Mouse (Mus musculus) activated CD4-positive, CD25-positive, alpha-beta regulatory T cell, adult 4 months (primary cell): ENCODE results near the gene Bcas2. TPM values are rescaled to one million over a fixed set of nuclear protein-coding genes. Genes with fewer than 3 reads are reported as not detected.
"Not testable (repeated sequence)": the region's sequence is repeated elsewhere in the genome, so short reads cannot be mapped to it uniquely, and the experiment has no call there.

Experiments
- ATAC-seq: one replicate; pipeline ENCODE4 v1.8.0; 2017
- polyA plus RNA-seq, 2 experiments: library from polyadenylated mRNA; unstranded; fragments of 100-300 nt; shearing (Covaris generic); gene quantifications; one replicate each; pipeline ENCODE4 v1.2.1; 2017

The Bcas2 gene
- polyA plus RNA-seq, 2 experiments from 2014 or later = 124 to 136 TPM

- peak; percentile 27 for ATAC-seq
Observed at GRCm38 (mm10) chr3:103169771-103170170, 1.7 kb upstream of the Bcas2 start.

GRCm38 (mm10) chr3:103172615-103173014 lies 1.2 kb downstream of the Bcas2 start:
- ATAC-seq = no peak

GRCm38 (mm10) chr3:103176740-103177139 lies 5.3 kb downstream of the Bcas2 start:
- no peak for ATAC-seq

GRCm38 (mm10) chr3:103179527-103179926 lies 8.1 kb downstream of the Bcas2 start:
- no peak for ATAC-seq

GRCm38 (mm10) chr3:103181171-103181570 lies 9.7 kb downstream of the Bcas2 start:
- no peak for ATAC-seq

GRCm38 (mm10) chr3:103182821-103183220 lies 11.4 kb downstream of the Bcas2 start:
- no peak for ATAC-seq

- ATAC-seq = not testable (repeated sequence)
Observed at GRCm38 (mm10) chr3:103184467-103184866, 13.0 kb downstream of the Bcas2 start.

- ATAC-seq = no peak
Observed at GRCm38 (mm10) chr3:103188451-103188850, 17.0 kb downstream of the Bcas2 start.

GRCm38 (mm10) chr3:103188856-103189255 lies 17.4 kb downstream of the Bcas2 start:
- ATAC-seq = no peak

- no peak for ATAC-seq
Observed at GRCm38 (mm10) chr3:103192161-103192560, 20.7 kb downstream of the Bcas2 start.

GRCm38 (mm10) chr3:103193186-103193585 lies 21.7 kb downstream of the Bcas2 start:
- no peak for ATAC-seq

- ATAC-seq = no peak
Observed at GRCm38 (mm10) chr3:103196320-103196823, 24.9 kb downstream of the Bcas2 start.

- ATAC-seq = no peak
Observed at GRCm38 (mm10) chr3:103199386-103199785, 27.9 kb downstream of the Bcas2 start.

GRCm38 (mm10) chr3:103201105-103201504 lies 29.6 kb downstream of the Bcas2 start:
- not testable (repeated sequence) for ATAC-seq

- ATAC-seq = no peak
Observed at GRCm38 (mm10) chr3:103203554-103203953, 32.1 kb downstream of the Bcas2 start.

- no peak for ATAC-seq
Observed at GRCm38 (mm10) chr3:103204445-103204844, 33.0 kb downstream of the Bcas2 start.

- ATAC-seq = peak; percentile 95
Observed at GRCm38 (mm10) chr3:103206393-103206792, 34.9 kb downstream of the Bcas2 start.

GRCm38 (mm10) chr3:103207749-103208148 lies 36.3 kb downstream of the Bcas2 start:
- ATAC-seq = no peak

- no peak for ATAC-seq
Observed at GRCm38 (mm10) chr3:103208237-103208636, 36.8 kb downstream of the Bcas2 start.

GRCm38 (mm10) chr3:103211101-103211500 lies 39.6 kb downstream of the Bcas2 start:
- ATAC-seq = no peak

- no peak for ATAC-seq
Observed at GRCm38 (mm10) chr3:103212142-103212541, 40.7 kb downstream of the Bcas2 start.

- no peak for ATAC-seq
Observed at GRCm38 (mm10) chr3:103213537-103213936, 42.1 kb downstream of the Bcas2 start.

- ATAC-seq = no peak
Observed at GRCm38 (mm10) chr3:103214593-103215285, 43.3 kb downstream of the Bcas2 start.

- not testable (repeated sequence) for ATAC-seq
Observed at GRCm38 (mm10) chr3:103215399-103215798, 43.9 kb downstream of the Bcas2 start.

- ATAC-seq = no peak
Observed at GRCm38 (mm10) chr3:103221435-103221834, 50.0 kb downstream of the Bcas2 start.
